Mouse (Mus musculus) MEL (cell line): ENCODE results near the gene Sh3rf1. TPM values are rescaled to one million over a fixed set of nuclear protein-coding genes. Genes with fewer than 3 reads are reported as not detected.

Experiments
- DNase-seq: peaks from one replicate; pipeline ENCODE4 v3.0.0; 2011; ENCODE audit warnings: low read depth, low spot score
- H3K27ac ChIP-seq: 2 replicates; pipeline ENCODE4 v1.5.1; 2012; ENCODE audit warnings: low read depth, mild to moderate bottlenecking, control low read depth, low read length, moderate library complexity; ENCODE audit not compliant: control insufficient read depth
- H3K27me3 ChIP-seq, 2 experiments: fragments of 150-350 bp in 1 of 2; sonication (generic) in 1 of 2; 2 replicates each; pipeline ENCODE4 v1.6.1; 2012; ENCODE audit warnings: low read length in 2 of 2, mild to moderate bottlenecking in 2 of 2, improper control_type of control experiment in 1 of 2, moderate library complexity in 1 of 2; ENCODE audit not compliant: insufficient read depth in 2 of 2, control insufficient read depth in 1 of 2
- H3K36me3 ChIP-seq, 2 experiments: 2 replicates each; pipeline ENCODE4 v1.6.1; 2012 to 2014; ENCODE audit warnings: low read length in 2 of 2, improper control_type of control experiment in 1 of 2, inconsistent platforms in 1 of 2, mild to moderate bottlenecking in 1 of 2; ENCODE audit not compliant: insufficient read depth in 2 of 2, control insufficient read depth in 1 of 2
- H3K4me1 ChIP-seq, 2 experiments: fragments of 150-350 bp in 1 of 2; sonication (generic) in 1 of 2; 2 replicates each; pipeline ENCODE4 v1.6.1; 2012; ENCODE audit warnings: low read length in 2 of 2, improper control_type of control experiment in 1 of 2, mild to moderate bottlenecking in 1 of 2; ENCODE audit not compliant: insufficient read depth in 2 of 2, control insufficient read depth in 1 of 2
- H3K4me3 ChIP-seq, 2 experiments: fragments of 150-350 bp in 1 of 2; sonication (generic) in 1 of 2; 2 replicates each; pipeline ENCODE4 v1.5.1; 2012; ENCODE audit warnings: low read depth in 2 of 2, low read length in 2 of 2, mild to moderate bottlenecking in 2 of 2, moderate library complexity in 2 of 2, control low read depth in 1 of 2, improper control_type of control experiment in 1 of 2; ENCODE audit not compliant: control insufficient read depth in 1 of 2, insufficient read depth in 1 of 2
- H3K79me2 ChIP-seq: 2 replicates; pipeline ENCODE4 v1.6.1; 2012; ENCODE audit warnings: mild to moderate bottlenecking, low read length, moderate library complexity; ENCODE audit not compliant: control insufficient read depth, poor library complexity, insufficient read depth
- H3K9ac ChIP-seq: 2 replicates; pipeline ENCODE4 v1.6.1; 2012; ENCODE audit warnings: low read depth, mild to moderate bottlenecking, control low read depth, low read length, moderate library complexity; ENCODE audit not compliant: control insufficient read depth, poor library complexity, severe bottlenecking
- H3K9me3 ChIP-seq: fragments of 150-350 bp; sonication (generic); replicated peaks from 2 replicates; pipeline ENCODE4 v1.6.1; 2012; ENCODE audit warnings: mild to moderate bottlenecking, low read length, improper control_type of control experiment, moderate library complexity; ENCODE audit not compliant: insufficient read depth
- CHD2 ChIP-seq: IDR thresholded peaks from 2 replicates; pipeline ENCODE4 v1.6.1; 2011; ENCODE audit warnings: low read length, improper control_type of control experiment
- E2F4 ChIP-seq: IDR thresholded peaks from 2 replicates; pipeline ENCODE4 v1.6.1; 2011; ENCODE audit warnings: low read depth, low read length, improper control_type of control experiment, borderline replicate concordance
- ELF1 ChIP-seq: IDR thresholded peaks from 2 replicates; pipeline ENCODE4 v1.6.1; 2014; ENCODE audit warnings: low read depth, mild to moderate bottlenecking, inconsistent platforms, low read length, improper control_type of control experiment, moderate library complexity
- EP300 ChIP-seq, 2 experiments: IDR thresholded peaks; 2 replicates each; pipeline ENCODE4 v1.6.1; 2011; ENCODE audit warnings: improper control_type of control experiment in 2 of 2, low read length in 2 of 2, low read depth in 1 of 2, mild to moderate bottlenecking in 1 of 2
- GATA1 ChIP-seq: IDR thresholded peaks from 2 replicates; pipeline ENCODE4 v1.6.1; 2011; ENCODE audit warnings: low read depth, low read length, improper control_type of control experiment
- JUND ChIP-seq: IDR thresholded peaks from 2 replicates; pipeline ENCODE4 v1.6.1; 2011; ENCODE audit warnings: low read depth, mild to moderate bottlenecking, improper control_type of control experiment, low read length
- MAFK ChIP-seq: IDR thresholded peaks from 2 replicates; pipeline ENCODE4 v1.6.1; 2011; ENCODE audit warnings: low read depth, mild to moderate bottlenecking, low read length, improper control_type of control experiment, borderline replicate concordance
- MAX ChIP-seq: IDR thresholded peaks from 2 replicates; pipeline ENCODE4 v1.6.1; 2011; ENCODE audit warnings: low read length, improper control_type of control experiment
- MYB ChIP-seq: IDR thresholded peaks from 2 replicates; pipeline ENCODE4 v1.6.1; 2011; ENCODE audit warnings: mild to moderate bottlenecking, low read depth, low read length, improper control_type of control experiment
- NELFE ChIP-seq: IDR thresholded peaks from 2 replicates; pipeline ENCODE4 v1.6.1; 2011; ENCODE audit warnings: low read depth, low read length, improper control_type of control experiment
- POLR2A ChIP-seq, 2 experiments: IDR thresholded peaks; 2 replicates each; pipeline ENCODE4 v1.6.1; 2011 to 2012; ENCODE audit warnings: low read length in 2 of 2, mild to moderate bottlenecking in 2 of 2, control low read depth in 1 of 2, improper control_type of control experiment in 1 of 2, low read depth in 1 of 2, moderate library complexity in 1 of 2; ENCODE audit not compliant: control insufficient read depth in 1 of 2, insufficient read depth in 1 of 2, poor library complexity in 1 of 2
- POLR2AphosphoS5 ChIP-seq: IDR thresholded peaks from 2 replicates; pipeline ENCODE4 v1.6.1; 2012; ENCODE audit warnings: low read depth, borderline replicate concordance, mild to moderate bottlenecking, inconsistent platforms, low read length, moderate library complexity, mixed read lengths
- RCOR1 ChIP-seq: IDR thresholded peaks from 2 replicates; pipeline ENCODE4 v1.6.1; 2012; ENCODE audit warnings: low read depth, mild to moderate bottlenecking, inconsistent platforms, low read length, improper control_type of control experiment
- SIN3A ChIP-seq: IDR thresholded peaks from 2 replicates; pipeline ENCODE4 v1.6.1; 2012; ENCODE audit warnings: low read length, improper control_type of control experiment, inconsistent platforms
- TAL1 ChIP-seq: IDR thresholded peaks from 2 replicates; pipeline ENCODE4 v1.6.1; 2012; ENCODE audit warnings: mild to moderate bottlenecking, inconsistent platforms, low read length, moderate library complexity, mixed read lengths
- UBTF ChIP-seq: IDR thresholded peaks from 2 replicates; pipeline ENCODE4 v1.6.1; 2012; ENCODE audit warnings: low read depth, mild to moderate bottlenecking, inconsistent platforms, low read length, improper control_type of control experiment, moderate library complexity, borderline replicate concordance; ENCODE audit not compliant: insufficient read depth
- ZC3H11A ChIP-seq: IDR thresholded peaks from 2 replicates; pipeline ENCODE4 v1.6.1; 2012; ENCODE audit warnings: low read depth, mild to moderate bottlenecking, inconsistent platforms, low read length, improper control_type of control experiment
- ZKSCAN1 ChIP-seq: IDR thresholded peaks from 2 replicates; pipeline ENCODE4 v1.6.1; 2012; ENCODE audit warnings: low read depth, mild to moderate bottlenecking, inconsistent platforms, low read length, improper control_type of control experiment, moderate library complexity
- polyA plus RNA-seq, 2 experiments: library from polyadenylated mRNA; stranded (reverse) in 1 of 2; unstranded in 1 of 2; fragments of >175 nt in 1 of 2; fragments of >200 nt in 1 of 2; gene quantifications; 2 replicates each; pipeline versions ENCODE4 v1.2.1 to v1.2.4; 2012; ENCODE audit warnings: low replicate concordance in 2 of 2, low read depth in 1 of 2; ENCODE audit not compliant: insufficient read length in 2 of 2, insufficient read depth in 1 of 2, missing spikeins in 1 of 2
- total RNA-seq: library from RNA; depleted of rRNA; stranded (reverse); fragments of 300-350 nt; gene quantifications from 2 replicates; pipeline ENCODE4 v1.2.3, GENCODE M21; 2012

Gene Sh3rf1
- total and polyA plus RNA-seq, 3 experiments, result 1.5 to 5.9 TPM; not detected in 1

DNA sequence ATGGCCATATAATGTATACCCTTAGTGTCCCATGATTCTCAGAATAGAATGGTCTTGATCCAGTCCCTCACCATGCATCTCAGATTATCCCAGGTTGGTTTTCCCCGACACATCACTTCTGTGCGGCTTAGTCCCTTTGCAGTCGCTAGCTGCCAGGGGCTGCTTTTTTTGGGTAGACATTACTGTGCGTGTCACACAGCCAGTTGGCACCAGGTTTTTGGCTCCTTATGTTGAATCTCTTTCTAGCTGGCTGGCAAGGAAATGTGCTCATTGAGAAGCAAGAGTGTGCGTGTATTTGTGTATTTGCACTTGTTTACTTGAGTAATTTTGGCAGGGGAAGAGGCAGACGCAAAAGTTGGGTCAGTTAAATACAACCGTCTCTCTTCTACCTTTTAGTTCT is 35.9 kb downstream of the Sh3rf1 start:
- 0 out of 4 replicates have a peak, but pooled peaks cover 0 to 2% of the 10 kb centered on the region in 2 experiments for H3K4me1 ChIP-seq
- no peak overlapping the region for H3K27ac ChIP-seq
- TF ChIP-seq E2F4 (no peak), ELF1 (no peak), POLR2A (IDR thresholded peaks at IDR 0.05; ENCODE audit: control insufficient read depth in 1 of 2, insufficient read depth in 1 of 2, low read depth in 1 of 2, low read length in 2 of 2, poor library complexity in 1 of 2) (no peak), POLR2AphosphoS5 (no peak), MAFK (no peak), RCOR1 (no peak), UBTF (no peak), TAL1 (no peak), EP300 (IDR thresholded peaks at IDR 0.05; ENCODE audit: low read depth in 1 of 2, low read length in 2 of 2) (no peak), MAX (no peak), MYB (no peak), JUND (no peak), SIN3A (no peak), NELFE (no peak), CHD2 (no peak)
- H3K9ac ChIP-seq, result no peak overlapping the region
- H3K36me3 ChIP-seq, result no peaks in the 10 kb centered on the region
- H3K4me3 ChIP-seq, result no peak overlapping the region
- DNase-seq, result no peak
- no peaks in the 10 kb centered on the region for H3K27me3 ChIP-seq
- no peaks in the 10 kb centered on the region for H3K79me2 ChIP-seq
- no peaks in the 10 kb centered on the region for H3K9me3 ChIP-seq

GRCm38 (mm10) chr8:61260530-61260929 is 36.9 kb downstream of the Sh3rf1 start:
- Histone ChIP-seq H3K9ac (no peak overlapping the region), H3K9me3 (no peaks in the 10 kb centered on the region), H3K4me3 (no peak overlapping the region)
- no peak for DNase-seq
- TF ChIP-seq E2F4 (no peak), TAL1 (no peak), NELFE (no peak)
- TF ChIP-seq, all 39 proteins: peak for 0
- no peaks in the 10 kb centered on the region for H3K27me3 ChIP-seq
- no peaks in the 10 kb centered on the region for H3K36me3 ChIP-seq
- no peaks in the 10 kb centered on the region for H3K79me2 ChIP-seq
- H3K27ac ChIP-seq, result no peak overlapping the region
- 0 out of 4 replicates have a peak, but pooled peaks cover 0 to 2% of the 10 kb centered on the region in 2 experiments for H3K4me1 ChIP-seq

GRCm38 (mm10) chr8:61261374-61261773 is 37.7 kb downstream of the Sh3rf1 start:
- DNase-seq, result no peak
- H3K4me1 ChIP-seq, result no peaks in the 10 kb centered on the region
- H3K9me3 ChIP-seq, result no peaks in the 10 kb centered on the region
- H3K36me3 ChIP-seq, result no peaks in the 10 kb centered on the region
- no peak overlapping the region for H3K4me3 ChIP-seq
- no peaks in the 10 kb centered on the region for H3K27me3 ChIP-seq
- no peak overlapping the region for H3K27ac ChIP-seq
- no peak overlapping the region for H3K9ac ChIP-seq
- TF ChIP-seq GATA1, result no peak
- TF ChIP-seq ZC3H11A, result no peak
- TF ChIP-seq ZKSCAN1, result no peak
- TF ChIP-seq MAX, result no peak
- H3K79me2 ChIP-seq, result no peaks in the 10 kb centered on the region
